Mouse (Mus musculus) intestine, embryonic 16.5 days (tissue): ENCODE results near the gene Pkp2. TPM values are rescaled to one million over a fixed set of nuclear protein-coding genes. Genes with fewer than 3 reads are reported as not detected.

Experiments
- ATAC-seq: fragments of 200-750 bp; cut with Nextera tagmentation; 2 replicates; pipeline ENCODE4 v1.8.0; 2017; ENCODE audit warnings: moderate TSS enrichment, moderate library complexity
- H3K27ac ChIP-seq: fragments of 300-500 bp; sonication (generic); 2 replicates; pipeline ENCODE4 v1.5.1; 2014; ENCODE audit warnings: mild to moderate bottlenecking, low read length
- H3K27me3 ChIP-seq: fragments of 300-500 bp; sonication (generic); replicated peaks from 2 replicates; pipeline ENCODE4 v1.6.1; 2014; ENCODE audit warnings: low read length, control low read depth, mixed read lengths; ENCODE audit not compliant: control insufficient read depth, insufficient read depth
- H3K36me3 ChIP-seq: fragments of 300-500 bp; sonication (generic); 2 replicates; pipeline ENCODE4 v1.6.1; 2014; ENCODE audit warnings: low read length, control low read depth; ENCODE audit not compliant: control insufficient read depth, insufficient read depth
- H3K4me1 ChIP-seq: fragments of 300-500 bp; sonication (generic); 2 replicates; pipeline ENCODE4 v1.6.1; 2014; ENCODE audit warnings: low read length, control low read depth, mixed read lengths; ENCODE audit not compliant: control insufficient read depth, insufficient read depth
- H3K4me2 ChIP-seq: fragments of 300-500 bp; sonication (generic); 2 replicates; pipeline ENCODE4 v1.6.1; 2014; ENCODE audit warnings: low read depth, low read length, control low read depth
- H3K4me3 ChIP-seq: fragments of 300-500 bp; sonication (generic); 2 replicates; pipeline ENCODE4 v1.5.1; 2014; ENCODE audit warnings: mild to moderate bottlenecking, low read length
- H3K9ac ChIP-seq: fragments of 300-500 bp; sonication (generic); 2 replicates; pipeline ENCODE4 v1.6.1; 2014; ENCODE audit warnings: low read depth, low read length
- H3K9me3 ChIP-seq: fragments of 300-500 bp; sonication (generic); 2 replicates; pipeline ENCODE4 v1.6.1; 2016; ENCODE audit warnings: low read length, control low read depth; ENCODE audit not compliant: control insufficient read depth
- WGBS: fragments of 180-500 bp; shearing (Covaris S2); extraction: QIAGEN DNeasy Blood & Tissue Kit; methylation state at CpG from one replicate; pipeline ENCODE4 v1.1.7; 2014; 5-methylcytosine and 5-hydroxymethylcytosine counted together
- polyA plus RNA-seq: library from polyadenylated mRNA; unstranded; fragments of >200 nt; fragmentation: Nextera tagmentation; extraction: Ambion mirVana; gene quantifications from 2 replicates; pipeline ENCODE4 v1.2.1, GENCODE M21; 2015

The Pkp2 gene
- polyA plus RNA-seq, 1 experiment from 2014 or later, result 26.6 TPM

DNA sequence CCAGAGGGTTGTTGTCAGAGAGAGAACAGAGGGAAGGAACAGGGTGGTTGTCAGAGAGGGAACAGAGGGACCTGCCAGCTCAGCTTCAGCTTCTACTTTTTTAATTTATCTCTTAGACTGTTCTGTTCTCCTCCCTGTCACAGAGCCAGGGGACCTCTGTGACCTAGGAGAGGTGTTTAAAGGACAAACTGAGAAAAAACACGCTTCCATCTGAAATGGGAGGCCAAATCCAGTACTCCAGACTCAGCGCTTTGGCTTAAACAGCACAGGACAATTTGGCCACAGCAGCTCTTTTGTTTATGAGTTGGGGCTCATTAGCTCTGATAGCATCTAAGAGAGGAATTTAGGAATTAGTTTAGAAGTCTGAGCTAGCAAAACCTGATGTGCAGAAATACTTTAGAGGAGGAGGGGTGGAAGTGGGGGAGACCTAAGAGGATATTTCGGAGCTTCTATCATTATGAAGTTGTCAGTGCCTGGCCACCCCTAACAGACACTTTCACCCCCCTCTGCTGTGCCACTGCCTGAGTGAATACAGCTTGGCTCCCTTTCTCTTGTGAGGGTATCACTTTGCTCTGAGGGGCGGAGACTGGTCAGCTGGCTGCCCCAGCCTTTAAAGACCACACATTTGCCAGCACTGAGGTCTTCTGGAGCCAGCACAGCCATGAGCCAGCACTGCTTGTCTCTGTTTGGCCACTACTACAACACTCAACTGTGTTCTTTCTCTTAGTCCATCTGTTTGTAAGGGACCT is 40.4 kb downstream of the Pkp2 start:
- no peak overlapping the region for H3K27ac ChIP-seq
- 61% methylated on average over 4 of the region's 4 CpGs for WGBS
- no peaks in the 10 kb centered on the region for H3K4me1 ChIP-seq
- H3K27me3 ChIP-seq, result no peaks in the 10 kb centered on the region
- no peaks in the 10 kb centered on the region for H3K9me3 ChIP-seq
- no peak overlapping the region for H3K4me2 ChIP-seq
- H3K36me3 ChIP-seq, result peaks cover 2% of the 10 kb centered on the region; the same call in 1 of the 2 replicates
- no peak overlapping the region for H3K4me3 ChIP-seq
- no peak overlapping the region for H3K9ac ChIP-seq
- ATAC-seq, result no peak; the same call in 1 of the 2 replicates

GRCm38 (mm10) chr16:16255217-16255616 is 42.1 kb downstream of the Pkp2 start:
- Histone ChIP-seq H3K27me3 (no peaks in the 10 kb centered on the region), H3K4me3 (no peak overlapping the region), H3K4me2 (no peak overlapping the region), H3K36me3 (peaks cover 2% of the 10 kb centered on the region; the same call in 1 of the 2 replicates), H3K9ac (no peak overlapping the region), H3K9me3 (no peaks in the 10 kb centered on the region), H3K27ac (no peak overlapping the region), H3K4me1 (no peaks in the 10 kb centered on the region)
- ATAC-seq, result no peak
- WGBS, result 60% methylated on average over 1 of the region's 1 CpGs

GRCm38 (mm10) chr16:16255874-16256273 is 42.8 kb downstream of the Pkp2 start:
- ATAC-seq, result no peak
- no peaks in the 10 kb centered on the region for H3K27me3 ChIP-seq
- no peak overlapping the region for H3K9ac ChIP-seq
- no peak overlapping the region for H3K27ac ChIP-seq
- H3K4me1 ChIP-seq, result no peaks in the 10 kb centered on the region
- WGBS, result 62% methylated on average over 7 of the region's 7 CpGs
- H3K36me3 ChIP-seq, result no peaks in the 10 kb centered on the region
- H3K4me3 ChIP-seq, result no peak overlapping the region
- no peak overlapping the region for H3K4me2 ChIP-seq
- no peaks in the 10 kb centered on the region for H3K9me3 ChIP-seq

DNA sequence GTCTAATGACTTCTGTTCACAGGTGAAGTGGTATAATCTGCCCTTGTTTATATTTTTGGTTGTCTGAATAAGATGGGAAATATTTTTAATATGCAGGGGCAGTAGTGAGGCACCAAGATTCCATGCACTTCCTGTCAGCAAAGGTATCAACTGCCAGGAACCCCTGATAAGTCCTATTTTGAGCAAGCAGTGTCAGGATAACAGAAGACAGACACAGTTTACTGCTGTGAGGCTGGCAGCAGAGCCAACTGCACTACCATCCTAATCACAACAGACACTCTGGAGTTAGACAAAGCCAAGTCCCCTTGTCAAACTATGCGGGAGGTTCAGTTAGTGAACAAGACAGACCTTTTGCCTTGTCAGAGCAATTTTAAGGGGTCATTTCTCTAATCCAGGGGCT is 43.6 kb downstream of the Pkp2 start:
- no peak for ATAC-seq
- Histone ChIP-seq H3K4me1 (no peaks in the 10 kb centered on the region), H3K4me2 (no peak overlapping the region), H3K27ac (no peak overlapping the region), H3K9ac (no peak overlapping the region), H3K36me3 (no peaks in the 10 kb centered on the region), H3K27me3 (no peaks in the 10 kb centered on the region), H3K9me3 (no peaks in the 10 kb centered on the region), H3K4me3 (no peak overlapping the region)
- whole genome bisulfite sequencing, result 41% methylated on average over 1 of the region's 1 CpGs

DNA sequence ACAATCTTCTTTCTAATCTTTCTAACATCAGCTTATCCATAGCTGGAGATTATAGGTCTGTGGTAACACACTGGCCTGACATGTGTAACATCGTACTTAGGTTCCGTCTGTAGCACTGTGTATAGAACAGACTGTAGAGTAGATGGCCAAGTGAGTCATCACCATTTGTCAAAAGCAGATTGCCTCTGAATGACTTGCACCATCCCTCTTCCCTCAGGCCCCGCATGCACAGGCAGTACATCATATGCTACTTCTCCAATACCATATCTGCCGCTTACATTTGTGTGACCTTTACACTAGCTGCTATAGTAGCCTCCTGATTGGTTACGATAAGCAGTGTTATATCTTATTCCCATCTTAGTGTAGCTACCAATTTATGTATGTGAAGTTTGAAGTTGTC is 47.8 kb downstream of the Pkp2 start:
- H3K27ac ChIP-seq, result no peak overlapping the region
- no peak overlapping the region for H3K9ac ChIP-seq
- no peaks in the 10 kb centered on the region for H3K9me3 ChIP-seq
- 88% methylated on average over 5 of the region's 5 CpGs for WGBS
- H3K4me1 ChIP-seq, result no peaks in the 10 kb centered on the region
- ATAC-seq, result no peak
- no peak overlapping the region for H3K4me2 ChIP-seq
- H3K36me3 ChIP-seq, result no peaks in the 10 kb centered on the region
- H3K27me3 ChIP-seq, result no peaks in the 10 kb centered on the region
- no peak overlapping the region for H3K4me3 ChIP-seq

GRCm38 (mm10) chr16:16261481-16261880 is 48.4 kb downstream of the Pkp2 start:
- WGBS, result 84% methylated on average over 6 of the region's 6 CpGs

GRCm38 (mm10) chr16:16262436-16262835 is 49.3 kb downstream of the Pkp2 start:
- ATAC-seq, result no peak
- Histone ChIP-seq H3K9me3 (no peaks in the 10 kb centered on the region), H3K4me1 (no peaks in the 10 kb centered on the region), H3K9ac (no peak overlapping the region), H3K36me3 (no peaks in the 10 kb centered on the region), H3K4me3 (no peak overlapping the region), H3K27ac (no peak overlapping the region), H3K27me3 (no peaks in the 10 kb centered on the region), H3K4me2 (no peak overlapping the region)
- WGBS, result 89% methylated on average over 3 of the region's 3 CpGs

More at GRCm38 (mm10) chr16:16261481-16261880, 48.4 kb downstream of the Pkp2 start:
- H3K4me3 ChIP-seq, result no peak overlapping the region
- no peak overlapping the region for H3K4me2 ChIP-seq
- no peaks in the 10 kb centered on the region for H3K36me3 ChIP-seq
- H3K27me3 ChIP-seq, result no peaks in the 10 kb centered on the region
- ATAC-seq, result no peak
- no peaks in the 10 kb centered on the region for H3K4me1 ChIP-seq
- H3K9ac ChIP-seq, result no peak overlapping the region
- no peak overlapping the region for H3K27ac ChIP-seq
- H3K9me3 ChIP-seq, result no peaks in the 10 kb centered on the region

DNA sequence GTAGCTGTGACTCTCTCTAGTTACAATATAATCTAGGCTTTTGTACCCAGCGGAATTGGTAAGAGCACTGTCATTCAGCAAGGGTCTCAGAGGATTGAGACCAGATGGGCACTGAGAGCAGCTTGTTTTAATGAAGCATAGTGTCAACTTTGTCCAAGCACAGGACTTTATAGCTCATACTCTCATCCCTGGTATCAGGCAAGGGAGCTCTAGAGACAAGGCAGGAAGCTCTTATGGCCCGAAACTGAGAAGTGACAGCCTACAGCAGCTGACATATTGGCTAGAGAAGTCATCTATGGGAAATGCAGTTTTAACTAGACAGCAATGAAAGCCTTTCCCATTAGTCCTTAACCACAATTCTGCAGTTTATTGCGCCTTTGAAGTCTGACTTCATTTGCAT is 59.9 kb downstream of the Pkp2 start:
- no peak for ATAC-seq
- Histone ChIP-seq H3K9me3 (no peaks in the 10 kb centered on the region), H3K27me3 (no peaks in the 10 kb centered on the region), H3K4me1 (no peaks in the 10 kb centered on the region), H3K36me3 (no peaks in the 10 kb centered on the region), H3K4me2 (no peak overlapping the region), H3K27ac (no peak overlapping the region), H3K4me3 (no peak overlapping the region), H3K9ac (no peak overlapping the region)
- 70% methylated on average over 3 of the region's 3 CpGs for WGBS

- 88% methylated on average over 6 of the region's 6 CpGs for WGBS
- no peak for ATAC-seq
- Histone ChIP-seq H3K4me1 (no peaks in the 10 kb centered on the region), H3K27me3 (no peaks in the 10 kb centered on the region), H3K36me3 (no peaks in the 10 kb centered on the region), H3K27ac (no peak overlapping the region), H3K9me3 (no peaks in the 10 kb centered on the region), H3K4me2 (no peak overlapping the region), H3K4me3 (no peak overlapping the region), H3K9ac (no peak overlapping the region)
These were observed 60.6 kb downstream of the Pkp2 start for GRCm38 (mm10) chr16:16273752-16274151.
